ENCODE assay signal across 24 mouse cellular contexts in the genomic region with DNA sequence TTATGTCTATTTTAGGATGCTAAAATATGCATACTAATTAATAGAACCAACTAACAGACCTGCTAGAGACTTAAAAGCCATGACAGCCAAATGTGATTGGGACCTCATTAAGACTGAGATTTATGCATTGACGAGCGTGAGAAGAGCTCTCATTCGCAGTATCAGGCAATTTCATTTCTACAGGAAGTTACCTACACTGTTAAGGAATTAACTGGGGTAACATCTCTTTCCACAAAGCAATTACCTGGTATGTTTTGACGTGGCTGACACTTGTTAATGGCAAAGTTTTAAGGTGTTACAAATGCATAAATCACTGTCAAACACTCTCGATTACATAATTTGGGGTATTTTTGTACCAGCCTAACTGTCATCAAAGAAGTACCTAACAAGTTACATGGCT.
DNase-seq lines count a peak whose midpoint lies in the region; ATAC-seq and TF ChIP-seq lines count a peak whose summit lies in the region.
"Had no signal": no experiment of that assay in that cellular context is flagged by ENCODE, and none has a peak within 500 bp of the region (broad histone marks: within the 10 kb centered on the region; RNA-seq: fewer than 3 reads in every experiment).

No protein-coding gene starts in this region.

- no peak overlapping the region for H3K9ac ChIP-seq in forebrain, embryonic 15.5 days (replicated peaks)
- H3K9ac ChIP-seq in forebrain, embryonic 12.5 days, result no peak overlapping the region
- no peak overlapping the region for H3K9ac ChIP-seq in forebrain, postnatal 0 days
- H3K9ac ChIP-seq: embryonic facial prominence, embryonic 12.5 days; embryonic facial prominence, embryonic 15.5 days; heart, embryonic 13.5 days; hindbrain, embryonic 14.5 days had no signal

- no peaks in the 10 kb centered on the region for H3K27me3 ChIP-seq in forebrain, embryonic 15.5 days
- H3K27me3 ChIP-seq in forebrain, embryonic 12.5 days, result no peaks in the 10 kb centered on the region
- no peaks in the 10 kb centered on the region for H3K27me3 ChIP-seq in forebrain, postnatal 0 days (ENCODE audit: insufficient read depth, low read length)
- H3K27me3 ChIP-seq: embryonic facial prominence, embryonic 12.5 days; embryonic facial prominence, embryonic 15.5 days; heart, embryonic 13.5 days had no signal

- TF ChIP-seq POLR2A in brain, embryonic 14.5 days (IDR thresholded peaks at IDR 0.05; ENCODE audit: borderline replicate concordance, extremely low read depth, insufficient read depth, insufficient read length, poor library complexity, severe bottlenecking), result no peak

- no peak overlapping the region for H3K27ac ChIP-seq in forebrain, embryonic 15.5 days (replicated peaks)
- H3K27ac ChIP-seq in forebrain, embryonic 12.5 days, result no peak overlapping the region
- H3K27ac ChIP-seq in forebrain, postnatal 0 days (ENCODE audit: low read depth, low read length), result no peak overlapping the region
- H3K27ac ChIP-seq in layer of hippocampus, adult 2 months, result no peak overlapping the region
- H3K27ac ChIP-seq: embryonic facial prominence, embryonic 12.5 days; embryonic facial prominence, embryonic 15.5 days; heart, adult 2 months; heart, embryonic 10.5 days; heart, embryonic 13.5 days; hindbrain, embryonic 14.5 days; hindbrain, postnatal 0 days had no signal

- no peaks in the 10 kb centered on the region for H3K36me3 ChIP-seq in forebrain, embryonic 15.5 days
- no peaks in the 10 kb centered on the region for H3K36me3 ChIP-seq in forebrain, embryonic 12.5 days (replicated peaks)
- no peaks in the 10 kb centered on the region for H3K36me3 ChIP-seq in forebrain, postnatal 0 days (ENCODE audit: insufficient read depth)
- H3K36me3 ChIP-seq: embryonic facial prominence, embryonic 12.5 days; embryonic facial prominence, embryonic 15.5 days; heart, embryonic 10.5 days; heart, embryonic 13.5 days had no signal

- DNase-seq in brain, embryonic 14.5 days (ENCODE audit: low read depth), result peak; percentile 51
- peak; percentile 19 for DNase-seq in forebrain, postnatal 0 days
- no peak for DNase-seq in layer of hippocampus, adult 2 months (ENCODE audit: low spot score in 2 of 2)
- DNase-seq in cerebellum, postnatal 4 days (ENCODE audit: low spot score in 2 of 2), result no peak
- DNase-seq: adrenal gland, adult 2 months; adrenal gland, postnatal 14 days; cerebellum, adult 18-20 months; cerebellum, adult 9-10 months; cerebellum, postnatal 14 days; gastrocnemius, postnatal 10 days; gastrocnemius, postnatal 36 days; heart, adult 2 months; heart, postnatal 14 days; heart, postnatal 4 days had no signal

- H3K4me2 ChIP-seq in forebrain, embryonic 15.5 days (replicated peaks), result no peak overlapping the region
- H3K4me2 ChIP-seq in forebrain, embryonic 12.5 days, result no peak overlapping the region
- no peak overlapping the region for H3K4me2 ChIP-seq in forebrain, postnatal 0 days (ENCODE audit: low read depth)
- H3K4me2 ChIP-seq: embryonic facial prominence, embryonic 12.5 days; embryonic facial prominence, embryonic 15.5 days; heart, embryonic 13.5 days; hindbrain, embryonic 14.5 days had no signal

- no peak overlapping the region for H3K4me3 ChIP-seq in forebrain, embryonic 15.5 days
- no peak overlapping the region for H3K4me3 ChIP-seq in forebrain, embryonic 12.5 days (replicated peaks)
- H3K4me3 ChIP-seq in forebrain, postnatal 0 days (ENCODE audit: low read depth, low read length), result no peak overlapping the region
- H3K4me3 ChIP-seq in layer of hippocampus, adult 2 months, result no peak overlapping the region
- H3K4me3 ChIP-seq: embryonic facial prominence, embryonic 12.5 days; embryonic facial prominence, embryonic 15.5 days; heart, adult 2 months; heart, embryonic 10.5 days; heart, embryonic 13.5 days had no signal

- no peak for TF ChIP-seq CTCF in brain, embryonic 14.5 days (IDR thresholded peaks at IDR 0.05; ENCODE audit: borderline replicate concordance, extremely low read depth, insufficient read depth, insufficient read length)
- no peak for TF ChIP-seq CTCF in forebrain, postnatal 0 days (IDR thresholded peaks at IDR 0.05; ENCODE audit: low read depth)
- TF ChIP-seq CTCF in layer of hippocampus, adult 2 months (conservative IDR thresholded peaks at IDR 0.05), result no peak

- H3K9me3 ChIP-seq in forebrain, embryonic 15.5 days, result no peaks in the 10 kb centered on the region
- H3K9me3 ChIP-seq in forebrain, embryonic 12.5 days, result no peaks in the 10 kb centered on the region
- no peaks in the 10 kb centered on the region for H3K9me3 ChIP-seq in forebrain, postnatal 0 days (ENCODE audit: low read length)
- H3K9me3 ChIP-seq: embryonic facial prominence, embryonic 12.5 days; embryonic facial prominence, embryonic 15.5 days; heart, embryonic 10.5 days; heart, embryonic 13.5 days had no signal

- 61% methylated on average over 5 of the region's 5 CpGs for WGBS in forebrain, embryonic 15.5 days
- WGBS in forebrain, embryonic 12.5 days, result 79% methylated on average over 5 of the region's 5 CpGs
- 65% methylated on average over 5 of the region's 5 CpGs for WGBS in forebrain, postnatal 0 days

- peak; percentile 58 for ATAC-seq in forebrain, embryonic 15.5 days (replicated peaks)
- no peak for ATAC-seq in forebrain, embryonic 12.5 days (ENCODE audit: low FRiP score)
- ATAC-seq in forebrain, postnatal 0 days, result peak; percentile 93
- ATAC-seq: CD4-positive, CD25-positive, alpha-beta regulatory T cell, adult 4 months; hindbrain, postnatal 0 days; intestine, postnatal 0 days had no signal

- H3K4me1 ChIP-seq in forebrain, embryonic 15.5 days, result no peaks in the 10 kb centered on the region
- no peaks in the 10 kb centered on the region for H3K4me1 ChIP-seq in forebrain, embryonic 12.5 days
- H3K4me1 ChIP-seq in forebrain, postnatal 0 days (ENCODE audit: insufficient read depth), result no peaks in the 10 kb centered on the region
- H3K4me1 ChIP-seq: embryonic facial prominence, embryonic 12.5 days; embryonic facial prominence, embryonic 15.5 days; heart, embryonic 10.5 days; heart, embryonic 13.5 days had no signal

Comparison
In these comparisons a context has a peak if more than half of its experiments do, and no peak if none do; other contexts are left out.
1. DNase-seq: peak in brain, embryonic 14.5 days (single experiment) and forebrain, postnatal 0 days (single experiment); none in layer of hippocampus, adult 2 months (0 of 2) and cerebellum, postnatal 4 days (0 of 2).